Mouse (Mus musculus) spleen, adult 2 months (tissue): ENCODE measurements around the gene Gabrg3. TPM values are rescaled to one million over a fixed set of nuclear protein-coding genes. Genes with fewer than 3 reads are reported as not detected.

ENCODE experiments used
- DNase-seq, 2 experiments: peaks; one replicate each; pipeline versions ENCODE4 v3.0.0 to v3.0.0-alpha.2; 2012 to 2021; ENCODE audit warnings: low spot score in 2 of 2, low read depth in 1 of 2
- H3K27ac ChIP-seq: fragments of 200-500 bp; 2 replicates; pipeline ENCODE4 v1.5.1; 2012; ENCODE audit warnings: low read length, inconsistent platforms; ENCODE audit not compliant: insufficient read depth
- H3K27me3 ChIP-seq: fragments of 200-500 bp; 2 replicates; pipeline ENCODE4 v1.6.1; 2012; ENCODE audit warnings: mild to moderate bottlenecking, moderate library complexity, low read length, inconsistent platforms; ENCODE audit not compliant: control insufficient read depth, insufficient read depth
- H3K36me3 ChIP-seq: fragments of 200-500 bp; 2 replicates; pipeline ENCODE4 v1.6.1; 2012; ENCODE audit warnings: mild to moderate bottlenecking, low read length, inconsistent platforms; ENCODE audit not compliant: control insufficient read depth, insufficient read depth
- H3K4me1 ChIP-seq: fragments of 200-500 bp; 2 replicates; pipeline ENCODE4 v1.6.1; 2011; ENCODE audit warnings: inconsistent platforms; ENCODE audit not compliant: control insufficient read depth, insufficient read depth, insufficient read length
- H3K4me3 ChIP-seq: fragments of 200-500 bp; 2 replicates; pipeline ENCODE4 v1.5.1; 2011; ENCODE audit warnings: mild to moderate bottlenecking, inconsistent platforms; ENCODE audit not compliant: insufficient read depth, insufficient read length; ENCODE audit errors: extremely low read depth
- CTCF ChIP-seq: fragments of 200-500 bp; IDR thresholded peaks from 2 replicates; pipeline ENCODE4 v1.5.1; 2011; ENCODE audit warnings: mild to moderate bottlenecking, inconsistent platforms; ENCODE audit not compliant: insufficient read depth, insufficient read length, insufficient replicate concordance; ENCODE audit errors: extremely low read depth
- POLR2A ChIP-seq: fragments of 200-500 bp; IDR thresholded peaks from 2 replicates; pipeline ENCODE4 v1.6.1; 2011; ENCODE audit warnings: low read depth, low read length, inconsistent platforms
- WGBS: fragments of 180-500 bp; shearing (Covaris S2); methylation state at CpG from one replicate; pipeline ENCODE4 v1.1.7; 2018; 5-methylcytosine and 5-hydroxymethylcytosine counted together
- polyA plus RNA-seq: library from polyadenylated mRNA; depleted of rRNA; stranded (reverse); fragments of >200 nt; gene quantifications from 2 replicates; pipeline ENCODE4 v1.2.3, GENCODE M21; 2012

The Gabrg3 gene
- polyA plus RNA-seq, 1 experiment, result not detected

DNA sequence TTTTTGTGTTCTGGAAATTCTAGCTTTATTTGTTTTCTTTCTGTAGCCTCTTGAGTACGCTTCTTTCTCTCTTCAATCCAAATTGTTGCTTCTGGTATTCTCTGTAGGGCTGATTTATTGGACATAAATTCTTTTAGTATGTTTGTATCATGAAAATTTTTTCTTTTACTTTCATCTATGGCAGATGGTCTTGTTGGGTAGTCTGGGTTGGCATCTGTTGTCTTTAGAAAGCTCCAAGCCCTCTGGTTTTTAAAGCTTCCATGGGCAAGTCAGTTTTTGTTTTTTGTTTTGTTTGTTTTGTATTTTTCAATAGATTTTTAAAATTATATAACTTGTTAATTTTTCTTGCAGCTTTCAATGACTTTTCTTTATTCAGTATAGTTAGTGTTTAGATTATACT lies 72.0 kb downstream of the Gabrg3 start:
- Histone ChIP-seq H3K4me1 (no peaks in the 10 kb centered on the region), H3K4me3 (no peak overlapping the region), H3K27me3 (no peaks in the 10 kb centered on the region), H3K36me3 (no peaks in the 10 kb centered on the region), H3K27ac (no peak overlapping the region)
- no peak for DNase-seq
- TF ChIP-seq CTCF, result no peak
- TF ChIP-seq POLR2A, result no peak
- 62% methylated on average over 1 of the region's 1 CpGs for WGBS

DNA sequence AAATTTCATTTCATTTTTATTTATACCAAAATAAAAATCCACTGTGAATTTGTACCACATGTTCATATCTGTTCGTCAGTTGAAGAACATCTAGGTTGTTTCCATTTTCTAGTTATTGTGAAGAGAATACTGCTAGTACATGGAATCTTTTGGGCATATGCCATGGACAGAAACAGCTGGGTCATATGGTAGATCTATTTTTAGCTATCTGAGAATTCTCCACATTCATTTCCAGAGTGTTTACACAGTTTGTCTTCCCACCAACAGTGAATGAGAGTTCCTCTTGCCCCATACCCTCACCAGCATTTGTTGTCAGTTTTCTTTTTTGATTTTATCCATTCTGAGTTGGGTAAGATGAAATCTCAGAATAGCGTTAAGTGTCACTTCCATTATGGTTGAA lies 75.0 kb downstream of the Gabrg3 start:
- TF ChIP-seq CTCF, result no peak
- no peak for TF ChIP-seq POLR2A
- Histone ChIP-seq H3K27me3 (no peaks in the 10 kb centered on the region), H3K4me3 (no peak overlapping the region), H3K36me3 (no peaks in the 10 kb centered on the region), H3K4me1 (no peaks in the 10 kb centered on the region), H3K27ac (no peak overlapping the region)
- 88% methylated on average over 2 of the region's 2 CpGs for WGBS
- no peak for DNase-seq

DNA sequence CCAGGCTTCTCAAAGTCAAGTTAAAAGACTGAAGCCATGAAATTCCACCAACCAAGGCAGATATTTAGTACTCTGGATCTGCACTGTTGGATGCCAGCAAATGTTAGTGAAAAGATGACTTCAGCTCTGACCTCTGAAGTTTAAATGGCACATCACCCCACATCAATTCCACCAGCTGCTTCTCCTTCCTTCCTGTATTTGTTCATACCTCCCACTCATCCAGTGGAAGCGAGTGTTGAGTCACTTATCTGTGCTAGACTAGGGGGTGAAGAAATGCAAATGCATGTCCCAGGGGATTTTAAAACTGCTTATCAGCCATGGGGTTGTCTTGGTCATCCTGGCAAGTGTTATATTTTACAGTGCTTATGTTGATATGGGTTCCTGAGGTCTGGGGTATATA lies 79.7 kb downstream of the Gabrg3 start:
- H3K4me1 ChIP-seq, result no peaks in the 10 kb centered on the region
- H3K36me3 ChIP-seq, result no peaks in the 10 kb centered on the region
- no peak for TF ChIP-seq POLR2A
- TF ChIP-seq CTCF, result no peak
- no peak overlapping the region for H3K4me3 ChIP-seq
- H3K27me3 ChIP-seq, result no peaks in the 10 kb centered on the region
- WGBS, result 36% methylated on average over 1 of the region's 1 CpGs
- DNase-seq, result no peak
- H3K27ac ChIP-seq, result no peak overlapping the region

DNA sequence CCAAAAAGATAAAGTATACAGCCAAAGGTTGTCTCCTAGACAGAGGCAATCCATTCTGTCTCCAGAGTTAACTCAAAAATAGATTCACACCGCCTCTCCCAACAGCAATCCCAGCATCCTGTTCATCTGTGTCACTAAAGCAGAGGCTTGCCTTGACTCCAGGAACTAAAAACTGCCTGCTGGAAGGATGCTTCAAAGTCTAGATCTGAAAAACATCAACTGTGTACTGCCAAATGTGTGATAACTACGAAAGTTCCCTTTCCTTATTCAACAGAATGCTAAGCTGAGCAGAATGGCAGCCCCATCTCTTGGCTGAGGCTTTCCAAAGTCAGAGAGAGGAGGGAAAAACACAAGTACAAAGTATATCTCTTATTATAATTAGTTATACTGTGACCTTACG lies 90.3 kb downstream of the Gabrg3 start:
- WGBS, result 71% methylated on average over 3 of the region's 3 CpGs
- no peak overlapping the region for H3K4me3 ChIP-seq
- H3K4me1 ChIP-seq, result no peaks in the 10 kb centered on the region
- H3K27ac ChIP-seq, result no peak overlapping the region
- no peaks in the 10 kb centered on the region for H3K36me3 ChIP-seq
- no peaks in the 10 kb centered on the region for H3K27me3 ChIP-seq
- TF ChIP-seq POLR2A (no peak), CTCF (no peak)
- DNase-seq, result no peak

DNA sequence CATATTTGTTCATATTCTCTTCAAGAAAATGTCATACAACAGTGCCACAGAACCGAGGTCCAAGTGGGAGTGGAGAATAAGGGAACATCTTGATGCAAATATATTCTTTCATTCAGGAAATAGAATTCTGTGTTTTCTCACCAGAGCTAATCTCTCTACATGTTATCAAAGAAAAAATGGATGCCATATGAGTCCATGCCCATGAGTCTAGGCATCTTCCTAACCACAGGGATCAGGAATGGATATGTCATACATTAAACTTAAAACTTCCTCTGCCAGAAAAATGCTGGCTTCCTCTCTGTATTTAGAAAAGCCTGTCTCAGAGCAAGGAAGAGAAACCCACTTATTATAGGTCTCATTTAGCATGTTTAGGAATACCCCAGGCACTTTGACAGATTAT lies 92.9 kb downstream of the Gabrg3 start:
- WGBS, result 81% methylated on average over 1 of the region's 1 CpGs
- H3K4me1 ChIP-seq, result no peaks in the 10 kb centered on the region
- H3K4me3 ChIP-seq, result no peak overlapping the region
- no peaks in the 10 kb centered on the region for H3K27me3 ChIP-seq
- no peak overlapping the region for H3K27ac ChIP-seq
- no peak for TF ChIP-seq POLR2A
- no peak for DNase-seq
- no peaks in the 10 kb centered on the region for H3K36me3 ChIP-seq

DNA sequence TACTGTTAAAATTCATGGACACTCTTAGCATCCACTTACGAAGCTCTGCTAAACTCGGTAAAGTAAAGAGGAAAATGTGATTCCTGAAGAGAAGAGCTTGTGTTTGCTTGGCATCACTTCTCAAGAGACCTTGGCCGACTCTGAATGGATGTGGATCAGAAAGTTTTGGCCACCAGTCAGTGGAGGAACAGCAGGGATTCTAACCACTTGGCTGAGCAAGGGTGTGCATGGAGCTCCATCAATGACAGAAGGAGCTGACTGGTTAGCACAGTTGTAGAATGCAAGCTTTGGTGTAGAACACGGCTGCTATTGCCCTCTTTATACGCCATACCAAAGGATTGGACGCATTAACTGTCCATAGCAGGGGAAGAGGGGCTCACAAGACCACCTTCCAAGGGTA lies 93.4 kb downstream of the Gabrg3 start:
- TF ChIP-seq CTCF (no peak), POLR2A (no peak)
- H3K4me1 ChIP-seq, result no peaks in the 10 kb centered on the region
- 80% methylated on average over 6 of the region's 6 CpGs for WGBS
- no peak overlapping the region for H3K4me3 ChIP-seq
- H3K27me3 ChIP-seq, result no peaks in the 10 kb centered on the region
- DNase-seq, result no peak
- no peaks in the 10 kb centered on the region for H3K36me3 ChIP-seq
- H3K27ac ChIP-seq, result no peak overlapping the region

DNA sequence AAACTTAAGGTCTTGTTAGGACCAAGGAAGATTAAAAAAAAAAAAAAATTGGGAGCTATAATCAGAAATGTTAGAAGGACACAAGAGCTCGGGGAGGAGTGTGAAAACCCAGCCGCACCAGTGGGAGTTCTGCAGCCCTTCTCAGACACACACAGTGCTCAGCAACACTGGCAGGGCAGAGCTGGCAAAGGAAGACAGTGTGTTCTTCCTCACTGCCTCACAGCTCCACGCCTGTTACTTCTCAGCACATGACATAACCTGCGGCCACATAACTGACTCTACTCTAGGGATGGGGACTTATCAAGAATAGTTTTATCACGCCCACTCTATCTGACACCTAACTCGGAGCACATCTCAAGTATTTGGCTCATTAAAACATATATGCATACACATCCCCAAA lies 103.8 kb downstream of the Gabrg3 start:
- Histone ChIP-seq H3K36me3 (no peaks in the 10 kb centered on the region), H3K4me3 (no peak overlapping the region), H3K27ac (no peak overlapping the region), H3K27me3 (no peaks in the 10 kb centered on the region), H3K4me1 (no peaks in the 10 kb centered on the region)
- 82% methylated on average over 6 of the region's 6 CpGs for WGBS
- no peak for TF ChIP-seq POLR2A
- DNase-seq, result no peak

DNA sequence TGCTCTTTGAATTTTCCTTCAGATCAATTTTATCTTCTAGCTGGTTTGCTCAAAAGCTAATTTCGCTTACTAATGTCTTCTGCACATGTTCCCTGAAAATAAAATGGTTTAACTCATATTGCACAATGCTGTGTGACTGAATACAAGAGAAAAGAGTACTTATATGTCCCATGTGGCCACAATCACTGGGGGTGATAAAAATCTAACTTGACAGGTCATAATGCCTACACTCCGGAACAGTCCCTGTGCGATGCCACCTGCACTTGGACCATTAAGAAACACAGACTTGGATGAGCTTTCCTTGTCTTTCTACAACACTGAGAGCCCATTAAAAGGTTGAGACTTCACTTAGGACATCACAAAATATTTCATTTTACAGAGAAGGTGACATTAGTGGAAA lies 108.1 kb downstream of the Gabrg3 start:
- no peak for DNase-seq
- TF ChIP-seq CTCF, result no peak
- TF ChIP-seq POLR2A, result no peak
- Histone ChIP-seq H3K27me3 (no peaks in the 10 kb centered on the region), H3K27ac (no peak overlapping the region), H3K4me3 (no peak overlapping the region), H3K4me1 (no peaks in the 10 kb centered on the region), H3K36me3 (no peaks in the 10 kb centered on the region)
- WGBS, result 76% methylated on average over 3 of the region's 3 CpGs
